Mouse (Mus musculus) C2C12 (cell line): Measurements from ENCODE around the gene Cacng6. TPM values are rescaled to one million over a fixed set of nuclear protein-coding genes. Genes with fewer than 3 reads are reported as not detected.

ENCODE experiments used
- H3K27me3 ChIP-seq: one replicate; pipeline ENCODE4 v1.6.1; 2011; ENCODE audit not compliant: control insufficient read depth, insufficient read depth, insufficient read length
- H3K36me3 ChIP-seq: one replicate; pipeline ENCODE4 v1.6.1; 2011; ENCODE audit not compliant: control insufficient read depth, insufficient read depth
- H3K4me3 ChIP-seq: one replicate; pipeline ENCODE4 v1.5.1; 2011; ENCODE audit warnings: mild to moderate bottlenecking, control low read depth; ENCODE audit not compliant: poor library complexity, insufficient read depth, severe bottlenecking
- H3K79me2 ChIP-seq: one replicate; pipeline ENCODE4 v1.6.1; 2011; ENCODE audit not compliant: control insufficient read depth, insufficient read depth
- H3K79me3 ChIP-seq: one replicate; pipeline ENCODE4 v1.6.1; 2011; ENCODE audit warnings: low read depth, control low read depth
- H3ac ChIP-seq: one replicate; pipeline ENCODE3; 2011; ENCODE audit warnings: low read depth; ENCODE audit not compliant: control insufficient read depth, insufficient read length
- CEBPB ChIP-seq: IDR thresholded peaks from one replicate; pipeline ENCODE4 v1.6.1; 2011; ENCODE audit warnings: low read depth, mild to moderate bottlenecking, control low read depth, moderate library complexity
- CTCF ChIP-seq: IDR thresholded peaks from one replicate; pipeline ENCODE4 v1.5.1; 2011; ENCODE audit not compliant: control insufficient read depth, insufficient read depth, insufficient read length
- FOSL1 ChIP-seq: IDR thresholded peaks from one replicate; pipeline ENCODE4 v1.8.0; 2011; ENCODE audit warnings: mild to moderate bottlenecking, low read length; ENCODE audit not compliant: poor library complexity, insufficient read depth, severe bottlenecking
- MAX ChIP-seq: IDR thresholded peaks from one replicate; pipeline ENCODE4 v1.6.1; 2011; ENCODE audit warnings: mild to moderate bottlenecking, control low read depth
- MYOD1 ChIP-seq: IDR thresholded peaks from one replicate; pipeline ENCODE4 v1.6.1; 2011; ENCODE audit warnings: low read depth; ENCODE audit not compliant: control insufficient read depth, insufficient read length
- MYOG ChIP-seq: IDR thresholded peaks from one replicate; pipeline ENCODE4 v1.6.1; 2011; ENCODE audit not compliant: control insufficient read depth, insufficient read length; ENCODE audit errors: extremely low read depth
- USF1 ChIP-seq: IDR thresholded peaks from one replicate; pipeline ENCODE4 v1.6.1; 2011; ENCODE audit warnings: low read depth, mild to moderate bottlenecking, control low read depth, moderate library complexity
- polyA plus RNA-seq: library from polyadenylated mRNA; unstranded; fragments of >200 nt; fragmentation: generic; extraction: Trizol; gene quantifications from one replicate; pipeline ENCODE4 v1.2.1, GENCODE M21; 2012; ENCODE audit warnings: missing spikeins

Cacng6 gene
- polyA plus RNA-seq, 1 experiment = 0.27 TPM

GRCm38 (mm10) chr7:3460261-3460660, 36.3 kb downstream of the Cacng6 start:
- Histone ChIP-seq H3K4me3 (no peak overlapping the region), H3ac (no peak overlapping the region)
- no peak for TF ChIP-seq MYOG
- no peak for TF ChIP-seq MYOD1
- TF ChIP-seq MAX = no peak
- TF ChIP-seq FOSL1 = no peak
- TF ChIP-seq CTCF = no peak
- no peak for TF ChIP-seq CEBPB
- TF ChIP-seq USF1 = no peak

DNA sequence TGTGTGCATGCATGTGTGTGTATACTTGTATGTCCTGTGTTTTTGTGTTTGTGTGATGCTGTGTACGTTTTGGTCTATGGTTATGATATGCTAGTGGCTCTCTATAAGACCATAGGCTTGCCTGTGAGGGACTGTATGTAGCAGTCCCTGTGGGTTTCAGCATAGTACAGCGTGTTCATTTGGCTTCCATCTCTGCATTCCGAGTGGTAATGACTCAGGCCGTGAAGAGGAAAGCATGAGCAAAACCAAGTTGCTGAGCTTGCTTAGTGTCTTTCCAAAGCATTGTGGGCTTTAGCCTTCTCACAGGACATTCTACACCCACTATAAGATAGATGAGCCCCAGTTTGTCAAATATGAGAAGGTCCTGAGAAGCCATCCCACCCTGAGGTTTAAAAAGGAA, 39.3 kb downstream of the Cacng6 start:
- no peak for TF ChIP-seq MYOD1
- no peak overlapping the region for H3ac ChIP-seq
- no peak overlapping the region for H3K4me3 ChIP-seq
- no peaks in the 10 kb centered on the region for H3K79me3 ChIP-seq
- H3K36me3 ChIP-seq = no peaks in the 10 kb centered on the region
- no peaks in the 10 kb centered on the region for H3K79me2 ChIP-seq
- H3K27me3 ChIP-seq = no peaks in the 10 kb centered on the region

More at GRCm38 (mm10) chr7:3460261-3460660, 36.3 kb downstream of the Cacng6 start:
- H3K79me2 ChIP-seq = no peaks in the 10 kb centered on the region
- H3K36me3 ChIP-seq = no peaks in the 10 kb centered on the region
- H3K79me3 ChIP-seq = no peaks in the 10 kb centered on the region
- no peaks in the 10 kb centered on the region for H3K27me3 ChIP-seq

- H3K79me3 ChIP-seq = no peaks in the 10 kb centered on the region
- H3K79me2 ChIP-seq = no peaks in the 10 kb centered on the region
- no peaks in the 10 kb centered on the region for H3K27me3 ChIP-seq
- no peak overlapping the region for H3ac ChIP-seq
- no peak for TF ChIP-seq MYOG
- H3K4me3 ChIP-seq = no peak overlapping the region
- no peaks in the 10 kb centered on the region for H3K36me3 ChIP-seq
Measured at GRCm38 (mm10) chr7:3468614-3469013, 44.6 kb downstream of the Cacng6 start.

GRCm38 (mm10) chr7:3472774-3473173, 48.8 kb downstream of the Cacng6 start:
- TF ChIP-seq MAX (no peak), CEBPB (no peak), MYOD1 (no peak), USF1 (no peak), CTCF (no peak), FOSL1 (no peak), MYOG (no peak)
- no peaks in the 10 kb centered on the region for H3K79me3 ChIP-seq
- H3ac ChIP-seq = no peak overlapping the region
- H3K27me3 ChIP-seq = no peaks in the 10 kb centered on the region
- no peaks in the 10 kb centered on the region for H3K79me2 ChIP-seq
- H3K36me3 ChIP-seq = no peaks in the 10 kb centered on the region
- no peak overlapping the region for H3K4me3 ChIP-seq

GRCm38 (mm10) chr7:3474291-3475080, 50.5 kb downstream of the Cacng6 start:
- H3K36me3 ChIP-seq = no peaks in the 10 kb centered on the region
- TF ChIP-seq CTCF (no peak), MYOD1 (no peak), FOSL1 (no peak), MAX (no peak), USF1 (no peak), CEBPB (no peak), MYOG (no peak)
- H3K4me3 ChIP-seq = no peak overlapping the region
- no peaks in the 10 kb centered on the region for H3K79me3 ChIP-seq
- no peaks in the 10 kb centered on the region for H3K27me3 ChIP-seq
- H3K79me2 ChIP-seq = no peaks in the 10 kb centered on the region
- H3ac ChIP-seq = no peak overlapping the region

DNA sequence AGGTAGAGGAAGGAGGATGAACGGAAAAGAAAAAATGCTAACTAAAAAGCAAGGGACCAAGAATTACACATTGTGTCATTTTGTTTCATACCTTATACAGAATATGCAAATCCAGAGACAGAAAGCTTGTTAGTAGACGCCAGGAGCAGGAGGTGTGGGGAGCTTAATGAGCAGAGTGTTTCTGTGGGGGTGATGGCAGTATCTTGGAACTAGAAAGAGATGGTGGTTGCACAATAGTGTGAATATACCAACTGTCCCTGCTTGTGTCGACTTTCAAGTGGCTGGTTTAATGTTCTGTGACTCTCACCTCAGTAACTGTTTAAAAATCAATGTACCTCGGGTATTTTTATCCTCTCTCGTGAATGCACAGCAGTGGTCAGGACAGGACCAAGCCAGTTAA, 52.7 kb downstream of the Cacng6 start:
- no peak overlapping the region for H3K4me3 ChIP-seq
- TF ChIP-seq MYOG = no peak
- no peak for TF ChIP-seq MYOD1
- TF ChIP-seq MAX = no peak
- no peaks in the 10 kb centered on the region for H3K79me2 ChIP-seq
- H3K79me3 ChIP-seq = no peaks in the 10 kb centered on the region
- H3ac ChIP-seq = no peak overlapping the region
- H3K36me3 ChIP-seq = no peaks in the 10 kb centered on the region
- H3K27me3 ChIP-seq = no peaks in the 10 kb centered on the region
